In the genomic region with DNA sequence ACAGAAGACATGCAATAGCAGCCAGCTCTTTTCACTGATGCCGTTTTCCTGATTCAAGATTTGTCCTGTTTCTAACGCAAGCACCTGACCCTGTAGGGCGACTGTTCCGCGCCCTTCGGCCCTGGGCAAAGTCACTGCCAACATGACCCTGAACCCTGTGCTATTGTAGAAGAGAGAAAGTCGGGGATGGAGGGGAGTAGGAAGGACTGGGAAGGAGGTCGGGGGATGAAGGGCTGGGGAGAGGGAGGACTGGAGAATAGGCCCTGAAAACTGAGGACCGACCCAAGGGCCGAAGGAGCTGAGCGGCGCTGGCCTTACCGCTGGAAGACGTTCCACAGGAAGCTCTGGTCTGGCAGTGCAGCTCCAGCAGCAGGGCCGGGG, we compare ENCODE assay signal across 8 mouse cellular contexts. TPM values are rescaled to one million over a fixed set of nuclear protein-coding genes. Genes with fewer than 3 reads are reported as not detected.
DNase-seq lines count a peak whose midpoint lies in the region; ATAC-seq and TF ChIP-seq lines count a peak whose summit lies in the region.

No protein-coding gene starts in this region.

- H3K4me2 ChIP-seq in stomach, postnatal 0 days (replicated peaks; ENCODE audit: low read depth) = peak overlapping the region; percentile 78

- no peak for TF ChIP-seq POLR2A in testis, adult 2 months (IDR thresholded peaks at IDR 0.05; ENCODE audit: control insufficient read depth, low read depth, low read length)

- no peaks in the 10 kb centered on the region for H3K27me3 ChIP-seq in testis, adult 2 months (ENCODE audit: control insufficient read depth, insufficient read depth, low read length)
- no peaks in the 10 kb centered on the region for H3K27me3 ChIP-seq in stomach, postnatal 0 days (ENCODE audit: control insufficient read depth, insufficient read depth, low read length)

- no peaks in the 10 kb centered on the region for H3K9me3 ChIP-seq in stomach, postnatal 0 days (ENCODE audit: control insufficient read depth, low read length)

- 2% methylated on average over 15 of the region's 15 CpGs for WGBS in stomach, postnatal 0 days

- peak overlapping the region; percentile 91 for H3K9ac ChIP-seq in stomach, postnatal 0 days (ENCODE audit: low read length)

- TF ChIP-seq CTCF in testis, adult 2 months (IDR thresholded peaks at IDR 0.05; ENCODE audit: control insufficient read depth, insufficient read depth, insufficient replicate concordance, low read depth, low read length) = no peak
- no peak for TF ChIP-seq CTCF in stomach, postnatal 0 days (IDR thresholded peaks at IDR 0.05; ENCODE audit: low read depth)

- no peaks in the 10 kb centered on the region for H3K36me3 ChIP-seq in testis, adult 2 months (ENCODE audit: control insufficient read depth, insufficient read depth, low read length)
- H3K36me3 ChIP-seq in stomach, postnatal 0 days (ENCODE audit: control insufficient read depth, insufficient read depth, low read length) = peaks cover 3% of the 10 kb centered on the region; the same call in 1 of the 2 replicates

- no peak for TF ChIP-seq EP300 in stomach, postnatal 0 days (optimal IDR thresholded peaks at IDR 0.05)

- DNase-seq in cerebellum, postnatal 10 days = no peak
- DNase-seq in testis, postnatal 10 days (ENCODE audit: low spot score) = no peak
- peak; percentile 22 for DNase-seq in liver
- no peak for DNase-seq in stomach, postnatal 0 days (ENCODE audit: low spot score)
- DNase-seq in frontal cortex, postnatal 36 days (ENCODE audit: low spot score in 2 of 2) = no peak
- no peak for DNase-seq in spleen, postnatal 10 days (ENCODE audit: low spot score in 2 of 2)

- no peaks in the 10 kb centered on the region for H3K4me1 ChIP-seq in testis, adult 2 months (ENCODE audit: control insufficient read depth, insufficient read depth, low read length)
- no peaks in the 10 kb centered on the region for H3K4me1 ChIP-seq in stomach, postnatal 0 days (replicated peaks; ENCODE audit: control insufficient read depth, insufficient read depth)

- 0 out of 2 replicates have a peak, but pooled peaks have one; percentile 15 for ATAC-seq in cerebellum, adult (ENCODE audit: insufficient number of reproducible peaks, low FRiP score, low TSS enrichment)
- ATAC-seq in stomach, postnatal 0 days (ENCODE audit: low FRiP score, low TSS enrichment) = no peak; the same call in 1 of the 2 replicates

- peak overlapping the region; percentile 94 for H3K4me3 ChIP-seq in testis, adult 2 months (ENCODE audit: control insufficient read depth, low read depth, low read length)
- H3K4me3 ChIP-seq in stomach, postnatal 0 days (ENCODE audit: low read depth, low read length) = peak overlapping the region; percentile 89

- peak overlapping the region; percentile 87 for H3K27ac ChIP-seq in testis, adult 2 months (ENCODE audit: control insufficient read depth, insufficient read depth, low read depth, low read length)
- peak overlapping the region; percentile 89 for H3K27ac ChIP-seq in stomach, postnatal 0 days (replicated peaks)

RNA-seq across cellular contexts. Expression of gene Pdcd6, which starts 0.6 kb away (rescaled TPM):
- 37.6 and 40.7 TPM in 2 replicates for polyA plus RNA-seq in testis, adult 2 months (2012; rRNA removed)
- polyA plus RNA-seq in stomach, postnatal 0 days (2015; fragmentation: Nextera tagmentation; extraction: Ambion mirVana) = 138 and 142 TPM in 2 replicates

RNA-seq across cellular contexts. Expression of gene Ahrr, which starts 24.6 kb away (rescaled TPM):
- 0.07 and 0.46 TPM in 2 replicates for polyA plus RNA-seq in testis, adult 2 months (2012; rRNA removed)
- polyA plus RNA-seq in stomach, postnatal 0 days (2015; fragmentation: Nextera tagmentation; extraction: Ambion mirVana) = 0.47 and 0.53 TPM in 2 replicates

RNA-seq across cellular contexts. Expression of gene Sdha, which starts 33.3 kb away (rescaled TPM):
- polyA plus RNA-seq in testis, adult 2 months (2012; rRNA removed) = 68.3 and 83.1 TPM in 2 replicates
- polyA plus RNA-seq in stomach, postnatal 0 days (2015; fragmentation: Nextera tagmentation; extraction: Ambion mirVana) = 156 and 171 TPM in 2 replicates

RNA-seq across cellular contexts. Expression of gene Ccdc127, which starts 33.3 kb away (rescaled TPM):
- polyA plus RNA-seq in testis, adult 2 months (2012; rRNA removed) = 4.7 and 5.2 TPM in 2 replicates
- 31.4 and 33.1 TPM in 2 replicates for polyA plus RNA-seq in stomach, postnatal 0 days (2015; fragmentation: Nextera tagmentation; extraction: Ambion mirVana)

RNA-seq across cellular contexts. Expression of gene Lrrc14b, which starts 47.0 kb away (rescaled TPM):
- 0.06 and 0.08 TPM in 2 replicates for polyA plus RNA-seq in testis, adult 2 months (2012; rRNA removed)
- not detected in 2 replicates for polyA plus RNA-seq in stomach, postnatal 0 days (2015; fragmentation: Nextera tagmentation; extraction: Ambion mirVana)
